Mouse (Mus musculus): ENCODE results near the gene Ptpn21.
A peak's percentile ranks its signal among the peaks of the same experiment; 100 is the strongest.

Ptpn21 gene

DNA sequence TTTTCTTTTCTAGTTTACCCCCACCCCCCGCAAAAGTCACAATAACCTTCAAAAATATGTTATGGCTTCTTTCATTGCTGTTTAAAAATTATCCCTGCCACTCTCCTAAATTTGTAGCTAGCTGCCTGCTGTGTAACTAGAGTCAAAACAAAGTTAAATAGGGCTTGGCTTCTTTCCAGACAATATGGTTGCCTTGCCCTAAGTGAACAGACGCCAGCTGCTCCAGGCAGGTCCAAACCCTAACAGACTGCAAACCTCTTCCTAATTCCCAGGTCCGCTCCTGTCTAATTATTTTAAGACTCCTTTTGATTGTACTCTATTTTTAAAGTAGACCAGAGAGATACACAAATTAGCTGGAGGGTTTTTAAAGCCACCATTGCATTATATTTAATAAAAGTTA lies 16.6 kb downstream of the Ptpn21 start:
- DNase-seq: no peak

- DNase-seq: no peak
Observed at GRCm38 (mm10) chr12:98716142-98716541, 21.1 kb downstream of the Ptpn21 start.

GRCm38 (mm10) chr12:98714757-98715156 lies 22.4 kb downstream of the Ptpn21 start:
- no peak for DNase-seq

DNA sequence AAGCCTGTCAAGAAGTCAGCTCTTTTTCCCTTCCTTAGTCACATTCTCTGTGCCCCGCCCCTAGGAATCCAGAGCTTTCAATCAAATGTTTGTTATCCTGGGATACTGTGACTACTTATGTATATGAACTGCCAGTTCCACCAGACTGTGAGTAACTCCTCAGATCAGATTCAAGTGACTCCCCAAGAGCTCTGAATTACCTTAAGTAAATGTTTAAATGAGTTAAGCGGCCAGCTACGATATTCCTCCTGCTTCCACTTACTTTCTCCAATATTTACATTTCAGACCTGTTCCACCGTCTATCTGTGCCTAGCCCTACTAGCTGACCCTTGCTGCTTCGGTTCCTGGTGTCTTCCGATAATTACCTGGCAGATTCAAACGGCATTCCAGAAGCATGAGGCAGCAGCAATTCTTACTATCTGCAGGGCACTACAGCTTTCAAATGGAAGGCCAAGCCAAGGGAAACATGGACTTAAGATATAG lies 23.5 kb downstream of the Ptpn21 start:
- no peak for DNase-seq

GRCm38 (mm10) chr12:98712819-98713218 lies 24.4 kb downstream of the Ptpn21 start:
- no peak for DNase-seq

DNA sequence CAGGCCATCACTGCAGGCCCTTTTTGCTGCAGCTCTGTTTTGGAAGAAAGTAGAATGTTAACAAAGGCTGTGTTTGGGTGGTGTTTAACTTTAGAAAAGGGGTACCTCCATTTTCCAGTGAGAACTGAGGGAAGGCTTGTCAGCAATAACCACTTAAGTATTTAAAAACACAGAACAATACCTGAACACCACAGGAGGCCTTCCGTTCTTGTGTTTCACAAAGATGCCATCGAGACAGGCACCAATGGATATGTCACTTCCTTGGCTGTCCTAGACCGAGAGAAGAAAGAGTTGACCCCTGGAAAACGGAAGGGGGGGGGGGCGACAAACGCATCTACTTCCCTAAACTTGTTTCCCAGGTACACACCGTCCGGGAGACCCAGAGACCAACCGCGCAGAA lies 33.2 kb downstream of the Ptpn21 start:
- no peak for DNase-seq

DNA sequence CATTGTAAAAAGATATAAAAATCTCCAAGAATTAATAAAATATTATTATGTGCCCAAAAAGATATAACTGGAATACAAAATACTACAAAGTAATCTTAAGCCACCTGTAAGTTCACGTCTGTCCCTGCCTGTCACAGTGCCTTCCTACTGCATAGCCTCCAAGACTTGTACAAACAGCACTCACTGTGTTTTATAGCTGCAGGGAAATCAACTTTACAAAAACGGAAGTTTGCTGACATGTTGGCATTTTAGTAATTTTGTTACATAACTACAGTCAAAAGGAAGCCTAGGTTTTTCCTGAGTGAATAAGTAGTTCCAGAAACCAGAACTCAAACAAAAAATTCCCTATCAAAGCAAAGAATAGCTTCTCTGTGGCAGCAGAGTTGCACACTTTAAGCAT lies 33.7 kb downstream of the Ptpn21 start:
- DNase-seq: no peak

DNA sequence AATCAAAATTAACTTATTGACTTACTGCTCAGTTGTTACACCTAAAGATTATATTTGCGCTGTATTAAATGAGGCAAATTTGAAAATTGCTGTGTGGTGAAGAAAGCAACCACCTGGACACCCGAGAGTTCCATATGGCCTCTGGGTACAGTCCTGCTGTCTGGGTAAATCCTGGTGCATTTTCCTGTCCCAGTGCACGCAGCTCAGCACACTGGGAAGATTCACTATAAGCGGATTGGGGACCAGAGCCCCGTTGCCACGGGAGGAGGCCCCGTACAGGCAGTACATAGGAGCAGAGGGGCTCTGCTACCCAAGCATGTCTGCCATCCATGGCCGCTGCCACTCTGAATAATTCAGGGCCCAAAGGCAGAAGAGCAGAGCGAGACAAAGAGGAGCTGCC lies 35.6 kb downstream of the Ptpn21 start:
- no peak for DNase-seq

GRCm38 (mm10) chr12:98697202-98697601 lies 40.0 kb downstream of the Ptpn21 start:
- DNase-seq: no peak

GRCm38 (mm10) chr12:98690230-98690629 lies 47.0 kb downstream of the Ptpn21 start:
- DNase-seq: no peak

- no peak for DNase-seq
Observed at GRCm38 (mm10) chr12:98683574-98683973, 53.6 kb downstream of the Ptpn21 start.

- DNase-seq: no peak
Observed at GRCm38 (mm10) chr12:98683171-98683570, 54.0 kb downstream of the Ptpn21 start.

GRCm38 (mm10) chr12:98682196-98682595 lies 55.0 kb downstream of the Ptpn21 start:
- DNase-seq: no peak

DNA sequence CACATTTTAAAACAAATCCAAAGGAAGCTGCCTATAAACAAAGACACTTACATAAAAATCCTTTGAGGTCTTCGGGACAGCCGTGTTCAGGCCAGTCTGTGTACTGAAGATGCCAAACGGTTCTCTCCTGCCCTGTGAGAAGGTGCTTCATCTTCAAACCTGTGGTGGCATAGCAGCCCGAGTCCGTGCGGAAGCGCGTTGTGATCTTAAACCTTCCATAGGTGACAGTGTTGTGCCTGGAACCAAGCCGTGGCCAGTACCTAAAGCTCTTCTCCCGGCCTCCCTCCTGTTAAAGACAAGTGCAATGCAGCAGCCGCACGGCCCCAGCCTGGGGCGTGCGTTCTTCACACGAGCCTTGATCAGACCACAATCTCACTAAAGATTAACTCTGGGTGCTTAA lies 57.3 kb downstream of the Ptpn21 start:
- DNase-seq: no peak

DNA sequence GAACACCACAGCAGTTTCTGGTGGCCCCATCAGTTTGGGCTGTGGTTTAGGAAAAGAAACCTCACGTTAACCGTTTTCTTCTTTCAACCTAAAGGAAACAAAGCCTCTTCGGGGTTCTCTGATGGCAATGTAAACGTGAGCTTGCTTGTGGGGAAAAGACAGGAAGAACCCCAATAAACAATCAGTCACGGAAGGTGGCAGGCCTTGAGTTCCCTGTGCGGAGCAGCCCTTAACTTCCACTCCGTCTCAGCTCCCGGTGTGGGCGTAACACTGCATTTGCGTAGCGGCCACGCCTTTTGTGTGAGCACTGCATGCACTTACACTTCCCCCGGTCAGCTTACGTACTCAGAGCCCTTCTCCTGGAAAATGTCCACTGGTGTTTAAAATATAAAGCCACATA lies 59.9 kb downstream of the Ptpn21 start:
- no peak for DNase-seq

- DNase-seq: no peak
Observed at GRCm38 (mm10) chr12:98676861-98677260, 60.3 kb downstream of the Ptpn21 start.

- DNase-seq: peak; percentile 61
Observed at GRCm38 (mm10) chr12:98674627-98675143, 62.5 kb downstream of the Ptpn21 start.

DNA sequence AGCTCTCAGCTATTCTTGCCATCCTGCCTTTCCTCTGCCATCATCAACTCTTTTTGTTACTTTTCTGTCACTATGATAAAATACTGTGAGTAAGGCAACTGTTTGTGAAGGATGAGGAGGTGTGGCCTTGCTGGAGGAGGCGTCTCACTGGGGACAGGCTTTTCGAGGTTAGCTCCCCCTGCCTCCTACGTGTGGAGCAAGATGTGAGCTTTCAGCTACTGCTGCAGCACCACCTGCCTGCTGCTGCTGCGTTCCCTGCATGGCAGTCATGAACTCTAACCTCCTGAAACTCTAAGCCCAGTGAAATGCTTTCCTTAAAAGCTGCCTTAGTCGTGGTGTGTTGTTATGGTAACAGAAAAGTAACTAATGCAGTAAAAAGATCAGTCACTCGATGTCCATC lies 63.3 kb downstream of the Ptpn21 start:
- DNase-seq: peak; percentile 2

DNA sequence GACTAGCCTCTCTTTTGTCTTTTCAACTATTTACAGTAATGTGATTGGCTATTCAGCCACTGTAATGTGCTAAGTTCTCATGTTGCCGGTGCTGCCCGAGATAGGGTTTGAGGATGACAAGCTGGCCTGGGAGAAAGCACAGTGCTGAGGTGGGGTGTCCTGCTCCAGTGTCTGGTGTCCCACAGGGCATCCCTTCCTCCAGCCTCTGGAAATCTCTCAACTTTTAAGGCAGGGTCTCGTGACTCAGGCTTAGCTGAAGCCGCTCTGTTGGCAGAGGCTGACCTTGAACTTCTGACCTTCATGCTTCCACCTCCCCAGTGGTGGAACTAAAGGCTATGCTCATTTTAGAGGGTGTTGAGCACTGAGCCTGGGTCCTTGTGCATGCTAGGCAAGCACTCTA lies 66.8 kb downstream of the Ptpn21 start:
- no peak for DNase-seq

DNA sequence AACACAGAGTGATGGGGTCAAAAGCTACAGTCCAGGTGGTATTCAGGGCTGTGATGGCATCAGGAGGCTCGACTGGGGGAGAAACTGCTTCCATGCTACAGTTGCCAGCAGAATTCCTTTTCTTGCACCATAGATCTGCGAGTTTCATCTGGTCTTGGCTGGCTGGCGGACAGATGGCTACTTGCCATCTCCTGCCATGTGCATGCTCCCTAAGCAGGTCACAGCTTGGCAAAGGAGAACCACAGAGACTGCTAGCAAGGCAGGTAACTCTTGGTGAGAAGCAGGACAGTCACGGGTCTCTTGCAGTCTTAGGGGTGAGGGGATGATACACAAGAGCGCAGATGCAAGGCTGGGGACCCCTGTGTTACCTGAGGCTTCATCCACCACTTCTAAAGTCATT lies 67.3 kb downstream of the Ptpn21 start:
- DNase-seq: no peak

DNA sequence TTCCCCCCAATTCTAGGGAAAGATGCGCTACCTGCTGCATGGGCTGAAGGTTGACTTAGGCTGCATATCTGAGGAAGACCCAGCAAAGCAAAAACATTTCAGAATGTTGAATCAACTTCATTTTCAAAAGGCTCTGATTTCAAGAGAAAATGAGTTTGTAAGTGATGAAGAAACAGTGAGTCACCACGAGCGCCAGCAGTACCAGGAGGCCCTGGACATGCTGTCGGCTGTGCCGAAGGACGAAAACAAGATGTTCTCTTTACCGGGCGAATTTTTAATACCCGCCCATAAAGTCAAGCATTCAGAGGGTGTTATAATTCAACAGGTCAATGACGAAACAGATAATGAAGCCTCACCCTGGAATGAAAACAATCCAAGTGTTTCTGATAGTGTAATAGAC lies 68.1 kb downstream of the Ptpn21 start:
- no peak for DNase-seq

DNA sequence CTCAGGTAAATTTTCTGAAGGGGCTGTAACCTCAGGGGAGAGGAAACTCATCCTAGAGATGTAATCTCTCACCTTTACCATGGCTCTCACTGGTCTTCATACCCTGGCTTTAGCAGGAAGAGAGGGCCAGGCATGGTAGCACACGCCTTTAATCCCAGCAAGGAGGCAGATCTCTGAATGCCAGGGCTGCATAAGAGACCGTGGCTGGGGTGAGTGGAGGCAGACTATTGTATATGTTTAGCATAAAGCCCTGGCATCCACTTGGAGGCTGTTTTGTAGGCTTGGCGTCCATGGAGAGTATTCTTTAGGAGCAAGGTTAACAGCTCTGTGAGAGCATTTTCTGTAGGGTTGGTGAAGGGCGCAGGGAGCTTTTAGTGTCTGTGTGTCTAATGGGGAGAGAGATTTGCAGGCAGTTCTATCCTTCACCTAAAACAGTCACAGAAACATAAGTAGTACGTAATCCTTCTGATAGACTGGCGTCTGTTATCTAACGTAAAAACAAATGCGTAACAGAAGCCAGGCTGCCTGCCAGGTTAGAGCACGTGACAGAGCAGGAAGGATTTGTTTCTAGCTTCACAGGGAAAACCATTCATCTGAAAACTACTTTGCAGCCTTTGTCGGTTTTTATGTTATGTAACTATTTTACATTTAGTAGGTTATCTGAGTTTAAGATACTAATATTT lies 68.9 kb downstream of the Ptpn21 start:
- DNase-seq: peak; percentile 65

DNA sequence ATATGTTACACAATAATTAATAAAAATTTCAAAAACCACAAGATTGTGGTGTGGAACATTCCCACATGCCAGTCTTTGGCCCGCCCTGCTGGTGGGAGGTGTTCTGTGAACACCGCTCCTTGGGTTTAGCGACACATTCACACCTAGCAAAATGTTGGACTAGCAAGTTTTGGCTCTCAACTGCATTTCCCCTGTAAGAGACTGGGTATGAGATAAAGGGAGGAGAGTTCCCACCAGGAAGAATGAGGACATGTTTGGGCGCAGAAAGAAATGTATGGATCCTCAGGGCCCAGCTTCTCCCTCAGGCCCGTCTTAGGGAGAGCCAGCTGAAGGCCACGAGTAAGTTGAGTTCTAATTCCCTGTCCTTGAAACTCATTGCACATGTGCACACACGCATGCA lies 74.6 kb downstream of the Ptpn21 start:
- DNase-seq: no peak

GRCm38 (mm10) chr12:98656873-98657272 lies 80.3 kb downstream of the Ptpn21 start:
- no peak for DNase-seq

DNA sequence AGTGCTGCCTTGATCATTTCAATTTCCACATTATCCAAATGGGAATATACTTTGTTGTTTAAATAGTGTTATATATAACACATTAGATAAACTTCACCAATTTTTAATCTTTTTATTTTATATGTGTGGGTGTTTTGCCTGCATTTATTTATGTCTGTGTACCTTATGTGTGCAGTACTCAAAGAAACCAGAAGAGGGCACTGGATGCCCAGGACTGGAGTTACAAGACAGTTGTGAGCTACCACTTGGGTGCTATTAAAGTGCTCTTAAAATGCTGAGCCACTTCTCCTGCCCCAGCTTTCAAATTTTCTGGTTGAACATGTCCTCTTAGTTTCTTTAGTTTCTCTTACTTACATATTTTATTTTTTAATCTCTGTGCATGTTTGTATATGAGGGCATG lies 92.4 kb downstream of the Ptpn21 start:
- DNase-seq: no peak
